Mouse (Mus musculus): ENCODE results near the gene Gm5741. TPM values are rescaled to one million over a fixed set of nuclear protein-coding genes. Genes with fewer than 3 reads are reported as not detected.

Gene Gm5741
- polyA plus RNA-seq (2012; rRNA removed): not detected in 2 replicates

GRCm38 (mm10) chr8:85067982-85068381, at the start of gene Gm5741:
Gm5741 (minus strand) TSS chr8:85067982.
- TF ChIP-seq CTCF (IDR thresholded peaks at IDR 0.05; ENCODE audit: control insufficient read depth, insufficient read depth, insufficient replicate concordance, low read depth, low read length) (no peak), POLR2A (IDR thresholded peaks at IDR 0.05; ENCODE audit: control insufficient read depth, low read depth, low read length) (no peak)
- no peak within 1 kb of the TSS for H3K4me3 ChIP-seq (ENCODE audit: control insufficient read depth, low read depth, low read length)

GRCm38 (mm10) chr8:85116984-85117383, 49.2 kb upstream of the Gm5741 start:
- no peak overlapping the region for H3K27ac ChIP-seq (ENCODE audit: control insufficient read depth, insufficient read depth, low read depth, low read length)
- H3K4me3 ChIP-seq (ENCODE audit: control insufficient read depth, low read depth, low read length): no peak overlapping the region
- TF ChIP-seq CTCF (IDR thresholded peaks at IDR 0.05; ENCODE audit: control insufficient read depth, insufficient read depth, insufficient replicate concordance, low read depth, low read length) (no peak), POLR2A (IDR thresholded peaks at IDR 0.05; ENCODE audit: control insufficient read depth, low read depth, low read length) (no peak)
- peaks cover 5% of the 10 kb centered on the region for H3K4me1 ChIP-seq (ENCODE audit: control insufficient read depth, insufficient read depth, low read length)
- no peaks in the 10 kb centered on the region for H3K36me3 ChIP-seq (ENCODE audit: control insufficient read depth, insufficient read depth, low read length)
- H3K27me3 ChIP-seq (ENCODE audit: control insufficient read depth, insufficient read depth, low read length): no peaks in the 10 kb centered on the region

More at GRCm38 (mm10) chr8:85067982-85068381, at the start of gene Gm5741:
- no peaks in the 10 kb centered on the region for H3K27me3 ChIP-seq (ENCODE audit: control insufficient read depth, insufficient read depth, low read length)
- H3K4me1 ChIP-seq (ENCODE audit: control insufficient read depth, insufficient read depth, low read length): peaks cover 7% of the 10 kb centered on the region
- H3K36me3 ChIP-seq (ENCODE audit: control insufficient read depth, insufficient read depth, low read length): no peaks in the 10 kb centered on the region
- H3K27ac ChIP-seq (ENCODE audit: control insufficient read depth, insufficient read depth, low read depth, low read length): no peak within 1 kb of the TSS

DNA sequence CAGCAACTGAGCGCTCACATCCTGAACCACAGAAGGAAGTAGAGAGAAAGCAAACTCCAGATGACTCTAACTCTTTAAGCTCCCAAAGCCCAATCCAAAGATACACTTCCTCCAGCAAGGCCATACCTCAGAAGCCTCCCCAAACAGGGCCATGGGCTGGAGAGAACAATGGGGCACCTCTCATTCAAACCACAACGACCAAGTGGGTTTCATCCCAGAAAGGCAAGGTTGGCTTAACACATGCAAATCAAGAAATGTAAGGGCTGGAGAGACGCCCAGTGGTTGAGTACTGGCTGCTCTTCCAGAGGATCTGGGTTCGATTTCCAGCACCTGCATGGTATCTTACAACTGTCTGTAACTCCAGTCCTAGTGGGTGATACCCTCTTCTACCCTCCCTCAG, 47.7 kb upstream of the Gm5741 start:
- Histone ChIP-seq H3K27ac (ENCODE audit: control insufficient read depth, insufficient read depth, low read depth, low read length) (no peak overlapping the region), H3K4me1 (ENCODE audit: control insufficient read depth, insufficient read depth, low read length) (peaks cover 6% of the 10 kb centered on the region), H3K36me3 (ENCODE audit: control insufficient read depth, insufficient read depth, low read length) (no peaks in the 10 kb centered on the region), H3K4me3 (ENCODE audit: control insufficient read depth, low read depth, low read length) (no peak overlapping the region), H3K27me3 (ENCODE audit: control insufficient read depth, insufficient read depth, low read length) (no peaks in the 10 kb centered on the region)
- no peak for TF ChIP-seq CTCF (IDR thresholded peaks at IDR 0.05; ENCODE audit: control insufficient read depth, insufficient read depth, insufficient replicate concordance, low read depth, low read length)
- TF ChIP-seq POLR2A (IDR thresholded peaks at IDR 0.05; ENCODE audit: control insufficient read depth, low read depth, low read length): no peak

- no peak overlapping the region for H3K4me3 ChIP-seq (ENCODE audit: control insufficient read depth, low read depth, low read length)
- no peaks in the 10 kb centered on the region for H3K27me3 ChIP-seq (ENCODE audit: control insufficient read depth, insufficient read depth, low read length)
- H3K36me3 ChIP-seq (ENCODE audit: control insufficient read depth, insufficient read depth, low read length): no peaks in the 10 kb centered on the region
- H3K27ac ChIP-seq (ENCODE audit: control insufficient read depth, insufficient read depth, low read depth, low read length): no peak overlapping the region
- TF ChIP-seq POLR2A (IDR thresholded peaks at IDR 0.05; ENCODE audit: control insufficient read depth, low read depth, low read length): no peak
- TF ChIP-seq CTCF (IDR thresholded peaks at IDR 0.05; ENCODE audit: control insufficient read depth, insufficient read depth, insufficient replicate concordance, low read depth, low read length): no peak
- peaks cover 6% of the 10 kb centered on the region for H3K4me1 ChIP-seq (ENCODE audit: control insufficient read depth, insufficient read depth, low read length)
Observed at GRCm38 (mm10) chr8:85113241-85113640, 45.5 kb upstream of the Gm5741 start.

DNA sequence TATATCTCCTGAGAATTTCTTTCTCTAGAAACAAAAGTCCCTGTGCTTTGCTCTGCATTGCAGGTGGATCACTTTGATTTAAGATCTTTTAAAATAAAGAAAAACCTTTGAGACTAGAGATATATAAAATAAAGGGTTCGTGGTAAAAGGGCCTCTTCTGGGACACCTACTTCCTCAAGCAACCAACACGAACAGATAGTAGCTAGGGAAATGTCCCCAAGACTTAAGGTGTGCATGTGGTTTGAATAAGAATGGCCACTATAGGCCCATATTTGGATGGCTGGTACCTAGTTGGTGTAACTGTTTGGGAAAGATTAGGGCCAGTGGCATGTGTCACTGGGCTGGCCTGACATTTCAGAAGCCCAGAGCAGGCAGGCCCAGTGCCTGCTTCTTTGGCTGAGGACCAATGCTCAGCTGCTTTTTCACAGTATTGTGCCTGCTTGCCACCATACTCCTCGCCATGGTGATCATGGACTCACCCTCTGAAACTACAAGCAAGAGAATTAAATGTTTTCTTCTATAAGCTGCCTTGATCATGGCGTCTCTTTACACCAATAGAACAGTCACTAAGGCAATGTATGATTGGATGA, 32.4 kb upstream of the Gm5741 start:
- H3K4me1 ChIP-seq (ENCODE audit: control insufficient read depth, insufficient read depth, low read length): no peaks in the 10 kb centered on the region
- H3K27ac ChIP-seq (ENCODE audit: control insufficient read depth, insufficient read depth, low read depth, low read length): no peak overlapping the region
- no peak overlapping the region for H3K4me3 ChIP-seq (ENCODE audit: control insufficient read depth, low read depth, low read length)
- no peak for TF ChIP-seq POLR2A (IDR thresholded peaks at IDR 0.05; ENCODE audit: control insufficient read depth, low read depth, low read length)
- no peak for TF ChIP-seq CTCF (IDR thresholded peaks at IDR 0.05; ENCODE audit: control insufficient read depth, insufficient read depth, insufficient replicate concordance, low read depth, low read length)
- no peaks in the 10 kb centered on the region for H3K27me3 ChIP-seq (ENCODE audit: control insufficient read depth, insufficient read depth, low read length)
- H3K36me3 ChIP-seq (ENCODE audit: control insufficient read depth, insufficient read depth, low read length): no peaks in the 10 kb centered on the region; the same call in 1 of the 2 replicates

DNA sequence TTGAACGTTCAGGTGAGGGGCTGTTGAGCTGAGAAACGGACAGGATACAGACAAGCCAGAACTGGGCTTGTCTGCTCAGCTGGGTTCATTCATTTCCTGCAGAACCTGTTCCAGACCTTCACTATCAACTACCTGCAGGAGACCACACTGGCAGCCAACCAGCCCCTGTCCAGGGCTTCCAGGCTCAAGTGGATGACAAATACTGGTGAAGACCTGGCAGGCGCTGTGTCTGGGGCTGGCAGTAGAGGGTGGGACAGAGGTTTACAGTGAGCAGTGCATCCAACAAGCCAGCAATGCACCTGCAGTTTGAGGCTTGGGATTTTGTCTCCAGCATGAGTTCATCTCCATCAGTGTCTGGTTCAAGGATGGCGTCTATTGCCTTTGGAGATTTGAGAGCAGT, 29.1 kb upstream of the Gm5741 start:
- no peak overlapping the region for H3K4me3 ChIP-seq (ENCODE audit: control insufficient read depth, low read depth, low read length)
- H3K27me3 ChIP-seq (ENCODE audit: control insufficient read depth, insufficient read depth, low read length): no peaks in the 10 kb centered on the region
- peaks cover under 1% of the 10 kb centered on the region; the same call in 1 of the 2 replicates for H3K4me1 ChIP-seq (ENCODE audit: control insufficient read depth, insufficient read depth, low read length)
- no peaks in the 10 kb centered on the region; the same call in 1 of the 2 replicates for H3K36me3 ChIP-seq (ENCODE audit: control insufficient read depth, insufficient read depth, low read length)
- no peak overlapping the region for H3K27ac ChIP-seq (ENCODE audit: control insufficient read depth, insufficient read depth, low read depth, low read length)
- TF ChIP-seq POLR2A (IDR thresholded peaks at IDR 0.05; ENCODE audit: control insufficient read depth, low read depth, low read length) (no peak), CTCF (IDR thresholded peaks at IDR 0.05; ENCODE audit: control insufficient read depth, insufficient read depth, insufficient replicate concordance, low read depth, low read length) (no peak)

- H3K27ac ChIP-seq (ENCODE audit: control insufficient read depth, insufficient read depth, low read depth, low read length): no peak overlapping the region
- peaks cover 2% of the 10 kb centered on the region for H3K4me1 ChIP-seq (ENCODE audit: control insufficient read depth, insufficient read depth, low read length)
- H3K36me3 ChIP-seq (ENCODE audit: control insufficient read depth, insufficient read depth, low read length): no peaks in the 10 kb centered on the region; the same call in 1 of the 2 replicates
- no peak for TF ChIP-seq POLR2A (IDR thresholded peaks at IDR 0.05; ENCODE audit: control insufficient read depth, low read depth, low read length)
- TF ChIP-seq CTCF (IDR thresholded peaks at IDR 0.05; ENCODE audit: control insufficient read depth, insufficient read depth, insufficient replicate concordance, low read depth, low read length): no peak
- H3K4me3 ChIP-seq (ENCODE audit: control insufficient read depth, low read depth, low read length): no peak overlapping the region
- H3K27me3 ChIP-seq (ENCODE audit: control insufficient read depth, insufficient read depth, low read length): no peaks in the 10 kb centered on the region
Observed at GRCm38 (mm10) chr8:85096196-85096595, 28.4 kb upstream of the Gm5741 start.
